Mouse (Mus musculus) lung, embryonic 14.5 days (tissue): Measurements from ENCODE around the gene Sh3rf3. TPM values are rescaled to one million over a fixed set of nuclear protein-coding genes. Genes with fewer than 3 reads are reported as not detected.
A peak's percentile ranks its signal among the peaks of the same experiment; 100 is the strongest.

Source experiments
- ATAC-seq: fragments of 200-750 bp; cut with Nextera tagmentation; 2 replicates; pipeline ENCODE4 v1.8.0; 2017; ENCODE audit warnings: mild to moderate bottlenecking, moderate TSS enrichment, moderate library complexity; ENCODE audit not compliant: insufficient read depth
- DNase-seq: peaks from one replicate; pipeline ENCODE4 v3.0.0-alpha.2; 2015
- H3K27ac ChIP-seq: fragments of 300-500 bp; sonication (generic); 2 replicates; pipeline ENCODE4 v1.5.1; 2014; ENCODE audit warnings: low read depth, mild to moderate bottlenecking, moderate library complexity
- H3K27me3 ChIP-seq: fragments of 300-500 bp; sonication (generic); 2 replicates; pipeline ENCODE4 v1.6.1; 2014; ENCODE audit warnings: low read length, control low read depth; ENCODE audit not compliant: insufficient read depth
- H3K36me3 ChIP-seq: fragments of 300-500 bp; sonication (generic); 2 replicates; pipeline ENCODE4 v1.6.1; 2014; ENCODE audit warnings: control low read depth; ENCODE audit not compliant: insufficient read depth
- H3K4me1 ChIP-seq: fragments of 300-500 bp; sonication (generic); 2 replicates; pipeline ENCODE4 v1.6.1; 2014; ENCODE audit warnings: antibody characterized with exemption, control low read depth; ENCODE audit not compliant: insufficient read depth
- H3K4me2 ChIP-seq: fragments of 300-500 bp; sonication (generic); 2 replicates; pipeline ENCODE4 v1.6.1; 2014; ENCODE audit warnings: mild to moderate bottlenecking
- H3K4me3 ChIP-seq: fragments of 300-500 bp; sonication (generic); 2 replicates; pipeline ENCODE4 v1.5.1; 2014; ENCODE audit warnings: low read depth, low read length
- H3K9ac ChIP-seq: fragments of 300-500 bp; sonication (generic); 2 replicates; pipeline ENCODE4 v1.6.1; 2014
- H3K9me3 ChIP-seq: fragments of 300-500 bp; sonication (generic); 2 replicates; pipeline ENCODE4 v1.6.1; 2016; ENCODE audit warnings: low read depth, low read length, control low read depth
- CTCF ChIP-seq: IDR thresholded peaks from 2 replicates; pipeline ENCODE4 v1.5.1; 2016; ENCODE audit warnings: antibody characterized with exemption, low read depth
- WGBS: fragments of 180-500 bp; shearing (Covaris S2); extraction: QIAGEN DNeasy Blood & Tissue Kit; methylation state at CpG from one replicate; pipeline ENCODE4 v1.1.7; 2014; 5-methylcytosine and 5-hydroxymethylcytosine counted together
- polyA plus RNA-seq: library from polyadenylated mRNA; unstranded; fragments of >200 nt; fragmentation: Nextera tagmentation; extraction: Ambion mirVana; gene quantifications from 2 replicates; pipeline ENCODE4 v1.2.1, GENCODE M21; 2014

Gene Sh3rf3
- polyA plus RNA-seq, 1 experiment from 2014 or later = 3.3 TPM

GRCm38 (mm10) chr10:58833741-58834178 is 20.6 kb downstream of the Sh3rf3 start:
- WGBS = 65% methylated on average over 13 of the region's 13 CpGs
- H3K9me3 ChIP-seq = no peaks in the 10 kb centered on the region
- H3K27ac ChIP-seq = no peak overlapping the region
- no peak for ATAC-seq
- TF ChIP-seq CTCF = no peak
- no peak overlapping the region for H3K4me3 ChIP-seq
- no peaks in the 10 kb centered on the region for H3K27me3 ChIP-seq
- DNase-seq = no peak
- H3K9ac ChIP-seq = no peak overlapping the region
- H3K36me3 ChIP-seq = no peaks in the 10 kb centered on the region
- H3K4me1 ChIP-seq = no peaks in the 10 kb centered on the region
- no peak overlapping the region for H3K4me2 ChIP-seq

- H3K4me1 ChIP-seq = no peaks in the 10 kb centered on the region
- no peaks in the 10 kb centered on the region for H3K36me3 ChIP-seq
- H3K4me3 ChIP-seq = no peak overlapping the region
- TF ChIP-seq CTCF = no peak
- H3K4me2 ChIP-seq = no peak overlapping the region
- H3K9me3 ChIP-seq = no peaks in the 10 kb centered on the region
- no peak overlapping the region for H3K9ac ChIP-seq
- H3K27me3 ChIP-seq = no peaks in the 10 kb centered on the region
- no peak overlapping the region for H3K27ac ChIP-seq
- no peak for DNase-seq
- 80% methylated on average over 3 of the region's 3 CpGs for WGBS
- ATAC-seq = no peak
Observed at GRCm38 (mm10) chr10:58836391-58836790, 23.2 kb downstream of the Sh3rf3 start.

GRCm38 (mm10) chr10:58837504-58837903 is 24.3 kb downstream of the Sh3rf3 start:
- Histone ChIP-seq H3K4me1 (no peaks in the 10 kb centered on the region), H3K4me2 (no peak overlapping the region), H3K9me3 (no peaks in the 10 kb centered on the region), H3K27me3 (no peaks in the 10 kb centered on the region), H3K4me3 (no peak overlapping the region), H3K9ac (no peak overlapping the region), H3K36me3 (no peaks in the 10 kb centered on the region), H3K27ac (no peak overlapping the region)
- DNase-seq = no peak
- TF ChIP-seq CTCF = no peak
- no peak for ATAC-seq
- 85% methylated on average over 5 of the region's 5 CpGs for WGBS

- H3K9me3 ChIP-seq = no peaks in the 10 kb centered on the region
- H3K9ac ChIP-seq = no peak overlapping the region
- 88% methylated on average over 3 of the region's 3 CpGs for WGBS
- no peaks in the 10 kb centered on the region for H3K27me3 ChIP-seq
- ATAC-seq (no peak), DNase-seq (no peak)
- H3K27ac ChIP-seq = no peak overlapping the region
- no peak overlapping the region for H3K4me2 ChIP-seq
- no peak overlapping the region for H3K4me3 ChIP-seq
- TF ChIP-seq CTCF = no peak
- no peaks in the 10 kb centered on the region for H3K36me3 ChIP-seq
- H3K4me1 ChIP-seq = no peaks in the 10 kb centered on the region
Observed at GRCm38 (mm10) chr10:58841945-58842344, 28.8 kb downstream of the Sh3rf3 start.

- H3K27ac ChIP-seq = no peak overlapping the region
- no peaks in the 10 kb centered on the region for H3K27me3 ChIP-seq
- no peaks in the 10 kb centered on the region for H3K36me3 ChIP-seq
- DNase-seq = no peak
- ATAC-seq = no peak
- H3K9ac ChIP-seq = no peak overlapping the region
- WGBS = 63% methylated on average over 8 of the region's 8 CpGs
- no peak overlapping the region for H3K4me2 ChIP-seq
- no peaks in the 10 kb centered on the region for H3K4me1 ChIP-seq
- H3K9me3 ChIP-seq = no peaks in the 10 kb centered on the region
- no peak overlapping the region for H3K4me3 ChIP-seq
- TF ChIP-seq CTCF = no peak
Observed at GRCm38 (mm10) chr10:58843100-58843499, 29.9 kb downstream of the Sh3rf3 start.

- H3K27me3 ChIP-seq = no peaks in the 10 kb centered on the region
- no peak overlapping the region for H3K4me2 ChIP-seq
- H3K27ac ChIP-seq = no peak overlapping the region
- no peaks in the 10 kb centered on the region for H3K9me3 ChIP-seq
- H3K36me3 ChIP-seq = no peaks in the 10 kb centered on the region
- WGBS = 71% methylated on average over 5 of the region's 5 CpGs
- H3K4me1 ChIP-seq = no peaks in the 10 kb centered on the region
- no peak overlapping the region for H3K9ac ChIP-seq
- no peak for TF ChIP-seq CTCF
- DNase-seq (no peak), ATAC-seq (no peak)
- no peak overlapping the region for H3K4me3 ChIP-seq
Observed at GRCm38 (mm10) chr10:58848127-58848526, 35.0 kb downstream of the Sh3rf3 start.

GRCm38 (mm10) chr10:58848536-58848935 is 35.4 kb downstream of the Sh3rf3 start:
- H3K36me3 ChIP-seq = no peaks in the 10 kb centered on the region
- no peak overlapping the region for H3K4me3 ChIP-seq
- H3K9me3 ChIP-seq = no peaks in the 10 kb centered on the region
- H3K4me1 ChIP-seq = no peaks in the 10 kb centered on the region
- WGBS = 70% methylated on average over 6 of the region's 6 CpGs
- H3K4me2 ChIP-seq = no peak overlapping the region
- no peak for TF ChIP-seq CTCF
- ATAC-seq = no peak
- no peak for DNase-seq
- no peak overlapping the region for H3K27ac ChIP-seq
- H3K27me3 ChIP-seq = no peaks in the 10 kb centered on the region
- no peak overlapping the region for H3K9ac ChIP-seq

- H3K9me3 ChIP-seq = no peaks in the 10 kb centered on the region
- no peaks in the 10 kb centered on the region for H3K27me3 ChIP-seq
- H3K4me1 ChIP-seq = 0 out of 2 replicates have a peak, but pooled peaks cover 9% of the 10 kb centered on the region
- no peaks in the 10 kb centered on the region for H3K36me3 ChIP-seq
- H3K9ac ChIP-seq = no peak overlapping the region
- 6% methylated on average over 14 of the region's 14 CpGs for WGBS
- H3K27ac ChIP-seq = peak overlapping the region; percentile 79
- H3K4me2 ChIP-seq = peak overlapping the region; percentile 39
- DNase-seq (peak; percentile 66), ATAC-seq (peak; percentile 91)
- no peak overlapping the region for H3K4me3 ChIP-seq
- no peak for TF ChIP-seq CTCF
Observed at GRCm38 (mm10) chr10:58854548-58855198, 41.5 kb downstream of the Sh3rf3 start.
